Mouse (Mus musculus) midbrain, embryonic 12.5 days (tissue): ENCODE results near the gene Limk2. TPM values are rescaled to one million over a fixed set of nuclear protein-coding genes. Genes with fewer than 3 reads are reported as not detected.
A peak's percentile ranks its signal among the peaks of the same experiment; 100 is the strongest.

ENCODE experiments used
- ATAC-seq: fragments of 200-750 bp; cut with Nextera tagmentation; 2 replicates; pipeline ENCODE4 v1.8.0; 2017; ENCODE audit warnings: low read depth, moderate TSS enrichment, moderate library complexity; ENCODE audit not compliant: low FRiP score
- H3K27ac ChIP-seq: fragments of 300-500 bp; sonication (generic); replicated peaks from 2 replicates; pipeline ENCODE4 v1.5.1; 2016; ENCODE audit warnings: mild to moderate bottlenecking
- H3K27me3 ChIP-seq: fragments of 300-500 bp; sonication (generic); 2 replicates; pipeline ENCODE4 v1.6.1; 2016; ENCODE audit warnings: mild to moderate bottlenecking
- H3K36me3 ChIP-seq: fragments of 300-500 bp; sonication (generic); 2 replicates; pipeline ENCODE4 v1.6.1; 2016
- H3K4me1 ChIP-seq: fragments of 300-500 bp; sonication (generic); 2 replicates; pipeline ENCODE4 v1.6.1; 2016
- H3K4me2 ChIP-seq: fragments of 300-500 bp; sonication (generic); replicated peaks from 2 replicates; pipeline ENCODE4 v1.6.1; 2016; ENCODE audit warnings: mild to moderate bottlenecking, moderate library complexity
- H3K4me3 ChIP-seq: fragments of 300-500 bp; sonication (generic); 2 replicates; pipeline ENCODE4 v1.5.1; 2016; ENCODE audit warnings: mild to moderate bottlenecking
- H3K9ac ChIP-seq: fragments of 300-500 bp; sonication (generic); replicated peaks from 2 replicates; pipeline ENCODE4 v1.6.1; 2016; ENCODE audit warnings: mild to moderate bottlenecking, moderate library complexity
- H3K9me3 ChIP-seq: fragments of 300-500 bp; sonication (generic); 2 replicates; pipeline ENCODE4 v1.6.1; 2016; ENCODE audit warnings: mild to moderate bottlenecking
- WGBS: fragments of 180-500 bp; shearing (Covaris S2); methylation state at CpG from one replicate; pipeline ENCODE4 v1.1.7; 2016; 5-methylcytosine and 5-hydroxymethylcytosine counted together
- polyA plus RNA-seq: library from polyadenylated mRNA; unstranded; fragments of >200 nt; fragmentation: Nextera tagmentation; extraction: Ambion mirVana; gene quantifications from 2 replicates; pipeline ENCODE4 v1.2.1, GENCODE M21; 2016

Limk2 gene
- polyA plus RNA-seq, 1 experiment from 2014 or later = 102 TPM

- H3K9me3 ChIP-seq = no peaks in the 10 kb centered on the region
- peak; percentile 58; the same call in 1 of the 2 replicates for ATAC-seq
- peaks cover 10% of the 10 kb centered on the region for H3K36me3 ChIP-seq
- no peak overlapping the region for H3K4me3 ChIP-seq
- no peaks in the 10 kb centered on the region for H3K4me1 ChIP-seq
- no peak overlapping the region for H3K9ac ChIP-seq
- H3K27me3 ChIP-seq = no peaks in the 10 kb centered on the region
- WGBS = 22% methylated on average over 4 of the region's 4 CpGs
- H3K4me2 ChIP-seq = no peak overlapping the region
- no peak overlapping the region for H3K27ac ChIP-seq
These were observed 22.0 kb downstream of the Limk2 start for GRCm38 (mm10) chr11:3386941-3387368.

DNA sequence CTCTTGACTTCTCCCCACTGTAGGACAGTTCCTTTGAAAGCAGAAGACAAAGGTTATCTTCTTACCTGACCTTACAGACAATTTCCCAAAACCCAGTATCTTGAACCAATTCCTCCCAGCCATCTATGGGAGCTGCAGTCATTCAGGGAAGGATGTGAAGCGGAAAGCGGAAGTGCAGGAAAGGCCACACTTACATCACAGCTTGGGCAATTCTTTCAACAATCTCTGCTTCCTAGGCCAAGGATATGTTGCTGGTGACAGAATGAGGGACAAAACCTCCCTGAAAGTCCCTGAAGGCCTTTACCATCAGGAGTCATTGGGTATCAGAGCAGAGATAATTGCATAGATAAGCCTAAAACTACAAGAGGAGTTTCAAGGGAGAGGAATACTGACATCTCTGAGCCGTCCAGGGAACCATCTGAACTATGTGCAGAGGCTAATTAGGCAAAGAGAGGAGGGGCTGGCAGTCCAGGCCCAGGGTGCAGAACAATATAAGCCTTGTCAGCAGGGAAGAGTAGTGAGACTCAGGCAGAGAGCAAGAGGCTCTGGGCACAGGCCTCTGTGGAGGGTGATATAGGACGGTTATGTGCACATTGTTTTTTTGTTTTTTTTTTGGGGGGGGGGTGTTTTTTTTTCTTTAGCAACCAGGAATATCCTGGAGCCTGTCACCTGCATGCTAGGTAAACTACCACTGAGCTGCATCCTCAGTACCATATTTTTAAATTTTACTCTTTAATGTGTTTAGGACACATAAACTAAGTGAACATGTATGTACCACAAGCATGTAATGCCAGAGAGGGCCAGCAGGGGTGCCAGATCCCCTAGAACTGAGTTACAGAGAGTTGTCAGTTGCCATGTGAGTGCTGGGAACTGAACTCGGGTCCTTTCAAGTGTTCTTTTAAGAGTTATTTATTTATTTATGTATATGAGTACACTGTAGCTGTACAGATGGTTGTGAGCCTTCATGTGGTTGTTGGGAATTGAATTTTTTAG is 26.1 kb downstream of the Limk2 start:
- Histone ChIP-seq H3K27ac (no peak overlapping the region), H3K9ac (no peak overlapping the region), H3K4me1 (no peaks in the 10 kb centered on the region), H3K27me3 (no peaks in the 10 kb centered on the region), H3K4me3 (no peak overlapping the region), H3K36me3 (peaks cover 10% of the 10 kb centered on the region), H3K4me2 (no peak overlapping the region), H3K9me3 (no peaks in the 10 kb centered on the region)
- WGBS = 80% methylated on average over 5 of the region's 5 CpGs
- ATAC-seq = no peak

DNA sequence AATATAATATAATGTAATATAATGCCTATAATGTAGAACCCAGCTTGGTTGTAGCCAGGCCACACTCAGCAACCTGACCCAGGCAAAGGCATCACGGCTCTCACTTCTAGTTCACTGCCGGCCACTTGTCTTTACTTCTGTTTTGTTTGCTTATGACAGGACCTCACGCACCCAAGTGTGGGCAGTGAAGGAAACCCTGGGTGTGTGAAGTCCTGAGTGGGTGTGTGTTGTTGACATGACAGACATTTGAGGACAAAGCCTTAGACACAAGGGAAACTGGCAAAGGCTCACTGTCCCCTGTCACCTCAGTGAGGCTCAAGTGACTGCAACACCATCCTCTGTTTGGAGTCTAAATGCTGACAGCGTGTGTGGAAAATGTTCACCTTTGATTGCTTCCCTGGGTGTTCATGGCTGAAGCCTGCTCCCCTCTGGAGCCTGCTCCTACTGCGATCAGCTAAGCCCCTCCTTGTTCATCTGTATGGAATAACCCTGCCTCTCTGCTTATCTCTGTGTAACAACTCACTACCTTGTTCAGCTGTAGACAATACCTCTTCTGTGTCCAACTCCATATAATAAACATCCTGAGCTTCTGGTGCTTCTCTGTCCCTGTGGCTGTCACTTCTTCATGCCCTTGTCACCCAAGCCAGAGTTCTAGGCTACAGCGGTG is 27.7 kb downstream of the Limk2 start:
- H3K27me3 ChIP-seq = no peaks in the 10 kb centered on the region
- ATAC-seq = no peak
- H3K27ac ChIP-seq = no peak overlapping the region
- H3K36me3 ChIP-seq = peaks cover 10% of the 10 kb centered on the region
- H3K4me3 ChIP-seq = no peak overlapping the region
- H3K9ac ChIP-seq = no peak overlapping the region
- no peaks in the 10 kb centered on the region for H3K9me3 ChIP-seq
- 91% methylated on average over 6 of the region's 6 CpGs for WGBS
- no peaks in the 10 kb centered on the region for H3K4me1 ChIP-seq
- no peak overlapping the region for H3K4me2 ChIP-seq

GRCm38 (mm10) chr11:3379427-3379826 is 29.6 kb downstream of the Limk2 start:
- Histone ChIP-seq H3K4me3 (no peak overlapping the region), H3K27me3 (no peaks in the 10 kb centered on the region), H3K9me3 (no peaks in the 10 kb centered on the region), H3K27ac (no peak overlapping the region), H3K4me2 (no peak overlapping the region), H3K9ac (no peak overlapping the region), H3K4me1 (peaks cover 5% of the 10 kb centered on the region), H3K36me3 (peaks cover 10% of the 10 kb centered on the region)
- WGBS = 95% methylated on average over 4 of the region's 4 CpGs
- no peak for ATAC-seq

- Histone ChIP-seq H3K27ac (peak overlapping the region; percentile 61), H3K9ac (no peak overlapping the region)
These were observed 34.2 kb downstream of the Limk2 start for GRCm38 (mm10) chr11:3374741-3375140.

DNA sequence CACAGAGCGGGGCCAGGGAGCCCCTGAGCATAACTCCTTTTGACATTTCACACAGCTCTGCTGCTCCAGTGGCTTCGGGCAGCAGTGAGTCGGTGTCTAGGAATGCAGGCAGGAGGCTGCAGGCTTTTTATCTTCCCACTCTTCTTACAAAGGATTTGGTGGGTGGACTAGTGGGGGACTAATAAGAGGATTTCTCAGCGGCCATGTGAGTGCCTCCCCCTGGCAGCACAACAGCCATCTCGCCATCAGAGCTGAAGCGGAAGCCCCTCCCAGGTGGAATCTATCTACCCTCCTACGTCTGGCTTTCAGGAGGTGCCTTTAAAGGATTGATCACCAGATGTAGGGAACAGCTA is 34.7 kb downstream of the Limk2 start:
- H3K9me3 ChIP-seq = no peaks in the 10 kb centered on the region

More at GRCm38 (mm10) chr11:3374741-3375140, 34.2 kb downstream of the Limk2 start:
- Histone ChIP-seq H3K27me3 (no peaks in the 10 kb centered on the region), H3K4me3 (no peak overlapping the region), H3K36me3 (no peaks in the 10 kb centered on the region), H3K9me3 (no peaks in the 10 kb centered on the region), H3K4me2 (peak overlapping the region; percentile 21; the same call in 1 of the 2 replicates), H3K4me1 (peaks cover 35% of the 10 kb centered on the region)
- WGBS = 75% methylated on average over 12 of the region's 12 CpGs
- no peak for ATAC-seq

DNA sequence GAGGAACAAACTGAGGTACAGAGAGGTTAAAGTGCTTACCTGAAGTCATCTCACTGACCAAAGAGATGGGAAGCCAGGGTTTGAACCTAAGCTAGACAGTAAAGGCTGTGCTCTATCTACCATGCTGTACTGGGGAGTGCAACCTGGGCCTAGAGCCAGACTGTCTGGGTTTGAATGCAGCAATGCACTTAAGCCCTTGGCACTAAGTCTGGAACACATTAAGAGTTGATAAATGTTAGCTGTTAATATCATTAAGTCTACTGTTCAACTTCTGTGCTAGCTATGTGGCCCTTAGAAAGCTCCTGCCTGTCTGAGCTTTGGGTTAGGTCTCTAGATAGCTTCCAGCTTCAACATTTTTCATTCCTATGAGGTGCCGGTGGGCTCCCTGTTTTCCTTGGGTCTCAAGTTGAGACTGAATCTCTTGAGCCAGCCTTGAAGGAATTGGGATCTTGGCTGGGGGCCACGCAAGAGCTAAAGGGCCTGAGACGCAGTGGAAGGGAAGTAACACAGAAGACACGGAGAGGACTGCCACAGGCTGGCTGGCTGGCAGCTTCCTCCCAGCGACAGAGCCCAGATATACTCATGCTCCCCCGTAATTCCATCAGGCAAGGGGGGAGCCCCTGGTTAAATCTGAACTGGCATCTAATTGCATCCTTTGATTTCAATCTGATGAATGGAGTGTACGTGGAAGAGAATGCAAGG is 35.2 kb downstream of the Limk2 start:
- H3K4me1 ChIP-seq = peaks cover 45% of the 10 kb centered on the region
- no peaks in the 10 kb centered on the region for H3K36me3 ChIP-seq
- H3K4me3 ChIP-seq = no peak overlapping the region
- peak overlapping the region; percentile 39; the same call in 1 of the 2 replicates for H3K9ac ChIP-seq
- 24% methylated on average over 7 of the region's 7 CpGs for WGBS
- H3K27ac ChIP-seq = peak overlapping the region; percentile 61
- H3K9me3 ChIP-seq = no peaks in the 10 kb centered on the region
- peak overlapping the region; percentile 21 for H3K4me2 ChIP-seq
- ATAC-seq = no peak
- no peaks in the 10 kb centered on the region for H3K27me3 ChIP-seq

More for the DNA sequence above, 34.7 kb downstream of the Limk2 start:
- peak overlapping the region; percentile 21 for H3K4me2 ChIP-seq
- H3K9ac ChIP-seq = peak overlapping the region; percentile 39; the same call in 1 of the 2 replicates
- H3K4me3 ChIP-seq = no peak overlapping the region
- H3K36me3 ChIP-seq = no peaks in the 10 kb centered on the region
- H3K4me1 ChIP-seq = peaks cover 40% of the 10 kb centered on the region
- WGBS = 5% methylated on average over 7 of the region's 7 CpGs
- H3K27me3 ChIP-seq = no peaks in the 10 kb centered on the region
- peak overlapping the region; percentile 61 for H3K27ac ChIP-seq
- ATAC-seq = no peak

- H3K36me3 ChIP-seq = no peaks in the 10 kb centered on the region
- peak; percentile 19 for ATAC-seq
- WGBS = 21% methylated on average over 7 of the region's 7 CpGs
- peak overlapping the region; percentile 59 for H3K4me3 ChIP-seq
- H3K27ac ChIP-seq = peak overlapping the region; percentile 80
- H3K27me3 ChIP-seq = no peaks in the 10 kb centered on the region
- no peaks in the 10 kb centered on the region for H3K9me3 ChIP-seq
- peak overlapping the region; percentile 72 for H3K4me2 ChIP-seq
- H3K9ac ChIP-seq = peak overlapping the region; percentile 75
- peaks cover 52% of the 10 kb centered on the region for H3K4me1 ChIP-seq
These were observed 37.2 kb downstream of the Limk2 start for GRCm38 (mm10) chr11:3371599-3372295.

GRCm38 (mm10) chr11:3370928-3371598 is 37.9 kb downstream of the Limk2 start:
- ATAC-seq = peak; percentile 96
- H3K9ac ChIP-seq = peak overlapping the region; percentile 75
- peak overlapping the region; percentile 91 for H3K27ac ChIP-seq
- peaks cover 52% of the 10 kb centered on the region for H3K4me1 ChIP-seq
- peak overlapping the region; percentile 59 for H3K4me3 ChIP-seq
- 2% methylated on average over 27 of the region's 27 CpGs for WGBS
- no peaks in the 10 kb centered on the region for H3K27me3 ChIP-seq
- H3K9me3 ChIP-seq = no peaks in the 10 kb centered on the region
- H3K36me3 ChIP-seq = no peaks in the 10 kb centered on the region
- H3K4me2 ChIP-seq = peak overlapping the region; percentile 72

DNA sequence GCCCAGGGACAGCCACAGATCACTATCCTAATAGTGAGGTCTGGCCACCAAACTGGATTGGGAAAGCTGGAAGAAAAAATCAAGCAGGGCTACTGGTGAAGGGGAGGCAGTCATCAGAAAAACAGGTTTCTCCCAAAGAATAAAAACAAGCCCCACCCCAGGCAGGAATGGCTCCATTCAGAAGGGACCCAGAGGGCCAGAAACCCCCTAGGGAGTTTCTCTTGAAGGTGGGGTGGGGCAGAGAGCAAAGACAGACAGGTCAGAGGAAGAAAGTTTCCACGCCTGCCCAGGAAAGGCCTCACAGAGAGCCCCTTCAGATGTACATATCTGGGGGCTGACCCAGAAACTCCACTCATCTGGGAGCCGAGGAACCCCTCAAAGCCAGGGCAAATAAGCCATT is 38.8 kb downstream of the Limk2 start:
- ATAC-seq = no peak
- no peaks in the 10 kb centered on the region for H3K9me3 ChIP-seq
- peak overlapping the region; percentile 75 for H3K9ac ChIP-seq
- no peaks in the 10 kb centered on the region for H3K27me3 ChIP-seq
- H3K4me2 ChIP-seq = peak overlapping the region; percentile 72
- peaks cover 52% of the 10 kb centered on the region for H3K4me1 ChIP-seq
- 82% methylated on average over 2 of the region's 2 CpGs for WGBS
- no peaks in the 10 kb centered on the region for H3K36me3 ChIP-seq
- peak overlapping the region; percentile 91; the same call in 1 of the 2 replicates for H3K27ac ChIP-seq
- H3K4me3 ChIP-seq = peak overlapping the region; percentile 59

- 80% methylated on average over 5 of the region's 5 CpGs for WGBS
- no peak overlapping the region; the same call in 1 of the 2 replicates for H3K9ac ChIP-seq
- no peaks in the 10 kb centered on the region for H3K9me3 ChIP-seq
- peaks cover 47% of the 10 kb centered on the region for H3K4me1 ChIP-seq
- H3K4me3 ChIP-seq = peak overlapping the region; percentile 59; the same call in 1 of the 2 replicates
- no peak overlapping the region for H3K27ac ChIP-seq
- H3K27me3 ChIP-seq = no peaks in the 10 kb centered on the region
- H3K4me2 ChIP-seq = peak overlapping the region; percentile 72
- ATAC-seq = no peak
- no peaks in the 10 kb centered on the region for H3K36me3 ChIP-seq
These were observed 39.5 kb downstream of the Limk2 start for GRCm38 (mm10) chr11:3369449-3369848.
